Comparison of ENCODE assay signal across 11 mouse cellular contexts in genomic region chr17:24461580-24461979, GRCm38 (mm10). TPM values are rescaled to one million over a fixed set of nuclear protein-coding genes. Genes with fewer than 3 reads are reported as not detected.
DNase-seq lines count a peak whose midpoint lies in the region; ATAC-seq and TF ChIP-seq lines count a peak whose summit lies in the region.
"Had no signal": no experiment of that assay in that cellular context is flagged by ENCODE, and none has a peak within 500 bp of the region (broad histone marks: within the 10 kb centered on the region; RNA-seq: fewer than 3 reads in every experiment).

No protein-coding gene starts in this region.

- TF ChIP-seq CTCF in E14TG2a.4 (conservative IDR thresholded peaks at IDR 0.05; ENCODE audit: low read length), result peak; percentile 53
- 0 out of 2 replicates have a peak, but pooled peaks have one; percentile 19 for TF ChIP-seq CTCF in bone marrow, adult 2 months (IDR thresholded peaks at IDR 0.05; ENCODE audit: control insufficient read depth, insufficient read depth, low read length)
- TF ChIP-seq CTCF in liver, postnatal 0 days (IDR thresholded peaks at IDR 0.05; ENCODE audit: low read depth), result peak; percentile 72

- no peaks in the 10 kb centered on the region for H3K27me3 ChIP-seq in kidney, embryonic 16.5 days (ENCODE audit: insufficient read depth, low read length)
- no peaks in the 10 kb centered on the region for H3K27me3 ChIP-seq in E14TG2a.4 (ENCODE audit: insufficient read depth, low read length)
- H3K27me3 ChIP-seq in liver, postnatal 0 days (ENCODE audit: insufficient read depth, low read length), result no peaks in the 10 kb centered on the region
- H3K27me3 ChIP-seq: lung, embryonic 15.5 days had no signal

- ATAC-seq in kidney, embryonic 16.5 days (ENCODE audit: low FRiP score, low TSS enrichment), result no peak
- ATAC-seq in liver, postnatal 0 days, result peak; percentile 38; the same call in 1 of the 2 replicates

- H3K36me3 ChIP-seq in kidney, embryonic 16.5 days (ENCODE audit: insufficient read depth, low read length), result no peaks in the 10 kb centered on the region
- H3K36me3 ChIP-seq in E14TG2a.4 (ENCODE audit: insufficient read depth, low read length), result peaks cover 17% of the 10 kb centered on the region
- no peaks in the 10 kb centered on the region for H3K36me3 ChIP-seq in liver, postnatal 0 days (replicated peaks; ENCODE audit: insufficient read depth, low read length)
- H3K36me3 ChIP-seq: lung, embryonic 15.5 days had no signal

- WGBS in kidney, embryonic 16.5 days, result 64% methylated on average over 2 of the region's 2 CpGs
- WGBS in bone marrow, adult 2 months, result 55% methylated on average over 2 of the region's 2 CpGs
- 63% methylated on average over 2 of the region's 2 CpGs for WGBS in liver, postnatal 0 days (ENCODE audit: insufficient replicate concordance)

- peak; percentile 44 for DNase-seq in kidney, postnatal 10 days
- DNase-seq in liver, postnatal 0 days, result peak; percentile 41
- no peak for DNase-seq in left cerebral cortex, postnatal 14 days (ENCODE audit: low spot score in 2 of 2)
- no peak for DNase-seq in cerebellum, adult 11 months
- no peak for DNase-seq in layer of hippocampus, adult 9-11 months
- DNase-seq: right cerebral cortex, postnatal 14 days had no signal

- no peak for TF ChIP-seq POLR2A in bone marrow, adult 2 months (IDR thresholded peaks at IDR 0.05; ENCODE audit: borderline replicate concordance, control insufficient read depth, low read depth, low read length)

- intact Hi-C loops in left cerebral cortex, postnatal 14 days (cut with DNase I), result no loop called here

- no peak overlapping the region for H3K9ac ChIP-seq in kidney, embryonic 16.5 days (replicated peaks; ENCODE audit: low read length)
- H3K9ac ChIP-seq in liver, postnatal 0 days (replicated peaks), result no peak overlapping the region
- H3K9ac ChIP-seq: lung, embryonic 15.5 days had no signal

- H3K4me3 ChIP-seq in kidney, embryonic 16.5 days (ENCODE audit: low read length), result no peak overlapping the region
- no peak overlapping the region for H3K4me3 ChIP-seq in E14TG2a.4 (replicated peaks; ENCODE audit: low read length)
- no peak overlapping the region for H3K4me3 ChIP-seq in bone marrow, adult 2 months (replicated peaks; ENCODE audit: control insufficient read depth, low read depth, low read length)
- H3K4me3 ChIP-seq in liver, postnatal 0 days (ENCODE audit: low read depth, low read length), result no peak overlapping the region
- H3K4me3 ChIP-seq: lung, embryonic 15.5 days had no signal

- TF ChIP-seq EP300 in liver, postnatal 0 days (IDR thresholded peaks at IDR 0.05; ENCODE audit: low read depth), result no peak

- H3K9me3 ChIP-seq in kidney, embryonic 16.5 days (ENCODE audit: low read length), result no peaks in the 10 kb centered on the region
- H3K9me3 ChIP-seq in E14TG2a.4 (ENCODE audit: low read length), result no peaks in the 10 kb centered on the region
- H3K9me3 ChIP-seq in liver, postnatal 0 days (ENCODE audit: low read length), result no peaks in the 10 kb centered on the region
- H3K9me3 ChIP-seq: lung, embryonic 15.5 days had no signal

- H3K4me1 ChIP-seq in kidney, embryonic 16.5 days (ENCODE audit: insufficient read depth, low read length), result no peaks in the 10 kb centered on the region
- peaks cover 14% of the 10 kb centered on the region for H3K4me1 ChIP-seq in E14TG2a.4 (replicated peaks; ENCODE audit: low read depth, low read length)
- H3K4me1 ChIP-seq in bone marrow, adult 2 months (ENCODE audit: control insufficient read depth, insufficient read depth, low read length), result no peaks in the 10 kb centered on the region
- H3K4me1 ChIP-seq in liver, postnatal 0 days (ENCODE audit: insufficient read depth), result no peaks in the 10 kb centered on the region; the same call in 1 of the 2 replicates
- H3K4me1 ChIP-seq: lung, embryonic 15.5 days had no signal

- H3K4me2 ChIP-seq in kidney, embryonic 16.5 days (replicated peaks; ENCODE audit: low read depth, low read length), result no peak overlapping the region
- H3K4me2 ChIP-seq in liver, postnatal 0 days (ENCODE audit: low read depth, low read length), result no peak overlapping the region
- H3K4me2 ChIP-seq: lung, embryonic 15.5 days had no signal

- H3K27ac ChIP-seq in kidney, embryonic 16.5 days (ENCODE audit: low read length), result no peak overlapping the region
- no peak overlapping the region for H3K27ac ChIP-seq in bone marrow, adult 2 months (ENCODE audit: control insufficient read depth, insufficient read depth, low read depth, low read length, poor library complexity)
- no peak overlapping the region for H3K27ac ChIP-seq in liver, postnatal 0 days (ENCODE audit: low read depth)
- H3K27ac ChIP-seq: lung, embryonic 15.5 days had no signal

RNA-seq across cellular contexts. Expression of gene E4f1, which starts 8.5 kb away (rescaled TPM):
- polyA plus RNA-seq in kidney, embryonic 16.5 days (2015; fragmentation: Nextera tagmentation; extraction: Ambion mirVana), result 38.1 TPM in 2 replicates
- 34.5 and 70.1 TPM in 2 replicates for polyA plus RNA-seq in bone marrow, adult 2 months (2011; ENCODE audit: insufficient read depth, insufficient read length, low replicate concordance, missing spikeins)
- polyA plus RNA-seq in liver, postnatal 0 days (2015; fragmentation: Nextera tagmentation; extraction: Ambion mirVana), result 4.5 and 6.4 TPM in 2 replicates
- 10 to 100 TPM; 31.2 to 33.1 TPM for total RNA-seq in left cerebral cortex, postnatal 14 days (2021)

RNA-seq across cellular contexts. Expression of gene Pgp, which starts 8.6 kb away (rescaled TPM):
- 55.5 and 55.6 TPM in 2 replicates for polyA plus RNA-seq in kidney, embryonic 16.5 days (2015; fragmentation: Nextera tagmentation; extraction: Ambion mirVana)
- 33.0 and 34.7 TPM in 2 replicates for polyA plus RNA-seq in bone marrow, adult 2 months (2011; ENCODE audit: insufficient read depth, insufficient read length, low replicate concordance, missing spikeins)
- polyA plus RNA-seq in liver, postnatal 0 days (2015; fragmentation: Nextera tagmentation; extraction: Ambion mirVana), result 35.6 and 40.9 TPM in 2 replicates
- 10 to 100 TPM; 70.6 to 74.9 TPM for total RNA-seq in left cerebral cortex, postnatal 14 days (2021)

RNA-seq across cellular contexts. Expression of gene Bricd5, which starts 12.1 kb away (rescaled TPM):
- 0.42 and 1.6 TPM in 2 replicates for polyA plus RNA-seq in kidney, embryonic 16.5 days (2015; fragmentation: Nextera tagmentation; extraction: Ambion mirVana)
- polyA plus RNA-seq in bone marrow, adult 2 months (2011; ENCODE audit: insufficient read depth, insufficient read length, low replicate concordance, missing spikeins), result 3.3 TPM in 1 of 2 replicates, not detected in the other
- polyA plus RNA-seq in liver, postnatal 0 days (2015; fragmentation: Nextera tagmentation; extraction: Ambion mirVana), result not detected in 2 replicates
- 1 to 10 TPM; 1.7 to 1.8 TPM for total RNA-seq in left cerebral cortex, postnatal 14 days (2021)
- polyA plus RNA-seq: heart, embryonic 14.5 days; lung, embryonic 15.5 days had no signal

RNA-seq across cellular contexts. Expression of gene Mlst8, which starts 17.3 kb away (rescaled TPM):
- 39.3 and 40.2 TPM in 2 replicates for polyA plus RNA-seq in kidney, embryonic 16.5 days (2015; fragmentation: Nextera tagmentation; extraction: Ambion mirVana)
- polyA plus RNA-seq in bone marrow, adult 2 months (2011; ENCODE audit: insufficient read depth, insufficient read length, low replicate concordance, missing spikeins), result 9.8 and 22.9 TPM in 2 replicates
- 6.2 and 8.1 TPM in 2 replicates for polyA plus RNA-seq in liver, postnatal 0 days (2015; fragmentation: Nextera tagmentation; extraction: Ambion mirVana)
- total RNA-seq in left cerebral cortex, postnatal 14 days (2021), result 10 to 100 TPM; 32.3 to 36.9 TPM

RNA-seq across cellular contexts. Expression of gene Dnase1l2, which starts 18.7 kb away (rescaled TPM):
- polyA plus RNA-seq in kidney, embryonic 16.5 days (2015; fragmentation: Nextera tagmentation; extraction: Ambion mirVana), result 3.2 and 5.5 TPM in 2 replicates
- 5.0 and 21.3 TPM in 2 replicates for polyA plus RNA-seq in bone marrow, adult 2 months (2011; ENCODE audit: insufficient read depth, insufficient read length, low replicate concordance, missing spikeins)
- polyA plus RNA-seq in liver, postnatal 0 days (2015; fragmentation: Nextera tagmentation; extraction: Ambion mirVana), result 0.22 and 0.35 TPM in 2 replicates
- 1 to 10 TPM; 4.8 to 6.5 TPM for total RNA-seq in left cerebral cortex, postnatal 14 days (2021)

Comparison
In these comparisons a context has a peak if more than half of its experiments do, and no peak if none do; other contexts are left out.
1. DNase-seq: peak in kidney, postnatal 10 days (single experiment) and liver, postnatal 0 days (single experiment); none in left cerebral cortex, postnatal 14 days (0 of 2), cerebellum, adult 11 months (single experiment) and layer of hippocampus, adult 9-11 months (single experiment).
2. CTCF ChIP-seq: peak in every context shown above with its lines; median percentile 72 in liver, postnatal 0 days; 53 in E14TG2a.4; 19 in bone marrow, adult 2 months.